Mouse (Mus musculus) testis, adult 2 months (tissue): ENCODE measurements around the gene Ubxn10.

ENCODE experiments used
- CTCF ChIP-seq: fragments of 200-500 bp; IDR thresholded peaks from 2 replicates; pipeline ENCODE4 v1.5.1; 2012; ENCODE audit warnings: low read depth, mild to moderate bottlenecking, inconsistent platforms, low read length, moderate library complexity; ENCODE audit not compliant: control insufficient read depth, insufficient read depth, insufficient replicate concordance
- POLR2A ChIP-seq: fragments of 200-500 bp; IDR thresholded peaks from 2 replicates; pipeline ENCODE4 v1.6.1; 2012; ENCODE audit warnings: low read depth, mild to moderate bottlenecking, inconsistent platforms, low read length, moderate library complexity; ENCODE audit not compliant: control insufficient read depth

GRCm38 (mm10) chr4:138782098-138782497, 45.1 kb upstream of the Ubxn10 start:
- TF ChIP-seq POLR2A (no peak), CTCF (no peak)
